Mouse (Mus musculus) ZHBTc4 (cell line): ENCODE data around the gene Vmn1r180.
"Not testable (repeated sequence)": the region's sequence is repeated elsewhere in the genome, so short reads cannot be mapped to it uniquely, and the experiment has no call there.

Source experiments
- DNase-seq: peaks from one replicate; pipeline ENCODE4 v3.0.0-alpha.2; 2011; ENCODE audit warnings: low read depth, low spot score

The Vmn1r180 gene

DNA sequence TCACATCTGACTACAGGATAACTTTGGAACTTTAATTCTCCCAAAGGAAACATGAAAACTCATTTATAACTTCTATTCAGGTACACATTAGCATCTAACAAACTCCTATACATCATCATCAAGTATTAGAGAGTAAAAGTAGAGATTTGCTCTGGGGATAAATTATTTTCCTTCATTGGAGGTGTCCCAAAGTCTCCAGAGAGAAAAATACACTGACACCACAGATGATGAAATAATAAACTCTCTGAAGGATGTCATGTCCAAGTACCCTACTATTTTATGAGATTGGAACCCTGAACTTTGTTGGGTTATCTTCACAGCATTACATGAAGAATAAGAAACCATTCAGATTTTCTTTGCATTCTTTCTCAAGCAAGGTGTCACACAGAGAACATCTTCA is at the start of gene Vmn1r180:
Vmn1r180 (plus strand) TSS at position 301 of the 400 bp plus-strand sequence.
- DNase-seq: no peak

DNA sequence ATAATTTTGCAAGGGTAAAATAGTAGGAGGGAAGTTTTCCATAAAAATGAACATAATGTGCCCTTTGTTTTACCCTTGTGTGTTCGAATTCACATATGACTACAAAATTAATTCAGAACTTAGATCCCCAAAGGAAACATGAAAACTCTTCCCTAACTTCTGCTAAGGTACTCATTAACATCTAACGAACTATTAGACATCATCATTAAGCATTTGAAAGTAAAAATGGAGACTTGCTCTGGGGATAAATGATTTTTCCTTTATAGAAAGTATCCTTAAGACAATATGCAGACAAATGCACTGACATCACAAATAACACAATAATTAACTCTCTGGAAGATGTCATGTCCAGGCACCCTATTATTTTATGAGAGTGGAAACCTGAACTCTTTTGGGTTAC is 23.8 kb upstream of the Vmn1r180 start, which contains the start of gene Vmn1r179:
Vmn1r179 (plus strand) TSS at position 301 of the 400 bp plus-strand sequence.
- no peak for DNase-seq

DNA sequence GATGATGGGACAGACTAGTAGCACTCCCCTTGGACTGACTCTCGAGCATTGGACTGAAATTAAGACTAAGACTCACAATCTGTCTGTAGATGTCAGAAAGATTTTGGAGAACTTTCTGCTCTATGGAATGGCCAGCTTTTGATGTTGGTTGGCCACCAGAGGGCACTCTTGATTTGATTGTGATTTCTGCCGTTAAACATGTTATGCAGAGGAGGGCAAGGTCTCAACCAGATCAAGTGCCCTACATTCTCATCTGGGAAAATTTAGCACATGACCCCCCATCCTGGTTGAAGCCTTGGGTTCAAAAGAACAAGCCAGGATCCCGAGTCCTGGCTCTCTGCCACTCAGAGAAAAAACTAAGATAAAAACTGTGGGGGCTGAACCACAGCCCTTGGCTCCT is 17.6 kb downstream of the Vmn1r180 start:
- DNase-seq: peak; percentile 1

DNA sequence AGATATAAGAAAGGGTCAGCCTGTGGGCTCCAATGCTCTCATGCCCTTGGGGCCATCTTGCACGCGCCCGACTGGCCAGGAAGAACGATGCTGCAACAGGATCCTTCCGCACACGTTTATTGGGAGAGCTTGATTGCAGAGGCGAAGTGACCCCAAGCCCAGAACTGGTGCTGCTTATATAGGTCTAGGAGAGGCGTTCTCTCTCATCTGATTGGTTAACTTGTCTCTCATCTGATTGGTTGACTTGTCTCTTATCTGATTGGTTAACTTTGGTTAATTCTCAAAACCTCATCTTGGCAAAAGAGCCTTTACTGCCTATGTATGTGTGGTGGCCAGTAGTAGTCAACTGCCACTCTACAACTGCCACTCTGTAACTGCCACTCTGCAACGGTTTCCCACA is 23.9 kb downstream of the Vmn1r180 start, which contains the start of gene Vmn1r181:
Vmn1r181 (plus strand) TSS at position 301 of the 400 bp plus-strand sequence.
- DNase-seq: not testable (repeated sequence)

DNA sequence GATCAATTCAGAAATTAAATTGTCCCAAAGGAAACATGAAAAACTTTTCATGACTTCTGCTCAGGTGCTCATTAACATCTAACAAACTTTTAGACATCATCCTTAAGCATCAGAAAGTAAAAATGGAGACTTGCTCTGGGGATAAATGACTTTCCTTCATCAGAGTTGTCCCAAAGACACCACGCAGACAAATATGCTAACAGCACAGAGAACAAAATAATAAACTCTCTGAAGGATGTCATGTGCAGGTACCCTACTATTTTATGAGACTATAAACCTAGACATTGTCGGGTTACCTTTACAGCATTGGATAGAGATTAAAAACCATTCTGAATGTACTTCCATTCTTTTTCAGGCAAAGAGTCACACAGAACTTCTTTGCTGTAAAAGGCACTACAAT is 51.0 kb downstream of the Vmn1r180 start, which contains the start of gene V1rd19:
V1rd19 (plus strand) TSS at position 301 of the 400 bp plus-strand sequence.
- no peak for DNase-seq
